Mouse (Mus musculus): ENCODE measurements at regions not wholly inside any gene's neighbourhood (a gene's known extent, or its start where the extent isn't known, plus 50 kb on each side); places are given as distances from the start of the nearest gene placed in this dataset.

GRCm38 (mm10) chr3:128787686-128788085, 412.0 kb upstream of the Pitx2 start:
- DNase-seq (ENCODE audit: low read depth, low spot score): no peak

- no peak for DNase-seq (ENCODE audit: low read depth, low spot score)
Measured at GRCm38 (mm10) chr3:128795931-128796330, 403.7 kb upstream of the Pitx2 start.

GRCm38 (mm10) chr3:128797829-128798228, 401.8 kb upstream of the Pitx2 start:
- DNase-seq (ENCODE audit: low read depth, low spot score): no peak

- no peak for DNase-seq (ENCODE audit: low read depth, low spot score)
Measured at GRCm38 (mm10) chr3:128829371-128830160, 370.1 kb upstream of the Pitx2 start.

- no peak for DNase-seq (ENCODE audit: low read depth, low spot score)
Measured at GRCm38 (mm10) chr3:128850327-128850977, 349.2 kb upstream of the Pitx2 start.

- DNase-seq (ENCODE audit: low read depth, low spot score): no peak
Measured at GRCm38 (mm10) chr3:128856515-128856914, 343.2 kb upstream of the Pitx2 start.

GRCm38 (mm10) chr3:128881685-128882444, 317.8 kb upstream of the Pitx2 start:
- DNase-seq (ENCODE audit: low read depth, low spot score): no peak

GRCm38 (mm10) chr3:128883636-128884195, 316.0 kb upstream of the Pitx2 start:
- no peak for DNase-seq (ENCODE audit: low read depth, low spot score)

GRCm38 (mm10) chr3:128886678-128887077, 313.0 kb upstream of the Pitx2 start:
- no peak for DNase-seq (ENCODE audit: low read depth, low spot score)

- no peak for DNase-seq (ENCODE audit: low read depth, low spot score)
Measured at GRCm38 (mm10) chr3:128891078-128891477, 308.6 kb upstream of the Pitx2 start.

- no peak for DNase-seq (ENCODE audit: low read depth, low spot score)
Measured at GRCm38 (mm10) chr3:128896628-128897027, 303.1 kb upstream of the Pitx2 start.

- DNase-seq (ENCODE audit: low read depth, low spot score): no peak
Measured at GRCm38 (mm10) chr3:128911122-128911521, 288.6 kb upstream of the Pitx2 start.

GRCm38 (mm10) chr3:128921428-128921827, 278.2 kb upstream of the Pitx2 start:
- DNase-seq (ENCODE audit: low read depth, low spot score): no peak

- DNase-seq (ENCODE audit: low read depth, low spot score): no peak
Measured at GRCm38 (mm10) chr3:128922150-128922549, 277.5 kb upstream of the Pitx2 start.

GRCm38 (mm10) chr3:128938536-128938935, 261.1 kb upstream of the Pitx2 start:
- no peak for DNase-seq (ENCODE audit: low read depth, low spot score)

GRCm38 (mm10) chr3:128941156-128941555, 258.5 kb upstream of the Pitx2 start:
- DNase-seq (ENCODE audit: low read depth, low spot score): no peak

- no peak for DNase-seq (ENCODE audit: low read depth, low spot score)
Measured at GRCm38 (mm10) chr3:128944631-128945030, 255.0 kb upstream of the Pitx2 start.

- no peak for DNase-seq (ENCODE audit: low read depth, low spot score)
Measured at GRCm38 (mm10) chr3:128954886-128955285, 244.8 kb upstream of the Pitx2 start.

GRCm38 (mm10) chr3:128976752-128977151, 222.9 kb upstream of the Pitx2 start:
- no peak for DNase-seq (ENCODE audit: low read depth, low spot score)

GRCm38 (mm10) chr3:128990183-128990912, 209.3 kb upstream of the Pitx2 start:
- peak; percentile 60 for DNase-seq (ENCODE audit: low read depth, low spot score)

- no peak for DNase-seq (ENCODE audit: low read depth, low spot score)
Measured at GRCm38 (mm10) chr3:129002866-129003265, 196.8 kb upstream of the Pitx2 start.
